Mouse (Mus musculus): ENCODE measurements around the gene Rdh13.

GRCm38 (mm10) chr7:4470275-4471178, 25.1 kb upstream of the Rdh13 start:
- no peak for TF ChIP-seq GATA1 (IDR thresholded peaks at IDR 0.05; ENCODE audit: borderline replicate concordance, low read length)
- TF ChIP-seq FLI1 (IDR thresholded peaks at IDR 0.05; ENCODE audit: low read length): no peak

Data from megakaryocyte, embryonic 14.5 days (primary cell).